Mouse (Mus musculus) adrenal gland (tissue): ENCODE results near the gene Gm12169.

Source experiments
- intact Hi-C: fragments of 180-260 bp; cut with DNase I; formaldehyde crosslinking; loops from one replicate; pipeline ENCODE4 v1.15.1; 2025
- long read RNA-seq, 2 experiments: library from polyadenylated mRNA; unstranded; transcript quantifications; one replicate each; pipeline ENCODE4 v2.0.0; 2020; ENCODE audit warnings: borderline replicate concordance in 1 of 2; ENCODE audit not compliant: insufficient replicate concordance in 1 of 2

Gm12169 gene
- long read RNA-seq, experiment 1: 0 reads
- long read RNA-seq, experiment 2: 0 reads

DNA sequence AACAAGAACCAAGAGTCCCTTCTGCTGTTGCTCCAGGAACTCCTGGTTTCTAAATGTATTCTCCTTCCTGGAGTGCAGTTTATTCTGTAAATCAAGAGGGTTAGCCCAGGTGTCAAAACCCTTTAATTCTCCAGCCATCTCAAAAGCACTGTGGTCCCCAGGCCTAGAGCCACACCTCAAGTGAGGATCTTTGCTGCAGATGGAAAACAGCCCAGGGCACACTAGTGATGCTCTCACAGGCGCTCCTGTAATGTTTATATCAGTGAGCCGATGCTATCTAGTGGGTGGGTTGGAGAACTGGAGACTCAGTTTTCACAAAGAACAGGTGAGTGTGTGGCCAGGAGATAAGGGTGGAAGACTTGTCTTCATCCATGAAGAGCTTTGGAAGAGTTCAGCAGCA lies at the start of gene Gm12169:
Gene Gm12169 (plus strand): TSS at position 301 of the 400 bp plus-strand sequence.
- intact Hi-C loops: loop anchor here (5.0 kb wide), 1 partner anchor 108 kb away; no protein-coding TSS in a partner anchor

DNA sequence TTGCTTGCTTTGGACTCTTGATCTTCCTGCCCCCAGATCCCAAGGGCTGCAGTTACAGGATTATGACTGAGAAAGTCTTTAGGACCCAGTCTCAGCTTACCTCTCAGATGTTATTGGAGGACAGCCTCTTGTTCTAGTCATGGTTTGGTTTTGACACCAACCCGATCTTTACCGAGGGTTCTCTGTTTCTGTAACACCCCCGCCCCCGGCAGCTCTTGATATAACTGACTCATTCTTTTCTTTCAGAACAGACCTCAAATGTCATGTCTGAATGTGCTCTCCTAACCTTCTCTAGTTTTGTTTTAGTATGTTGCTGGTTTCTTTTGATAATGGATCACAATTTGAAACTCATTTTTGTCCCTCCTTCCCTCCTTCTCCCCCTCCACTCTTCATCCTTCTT lies 49.8 kb upstream of the Gm12169 start:
- intact Hi-C loops: no loop called here

DNA sequence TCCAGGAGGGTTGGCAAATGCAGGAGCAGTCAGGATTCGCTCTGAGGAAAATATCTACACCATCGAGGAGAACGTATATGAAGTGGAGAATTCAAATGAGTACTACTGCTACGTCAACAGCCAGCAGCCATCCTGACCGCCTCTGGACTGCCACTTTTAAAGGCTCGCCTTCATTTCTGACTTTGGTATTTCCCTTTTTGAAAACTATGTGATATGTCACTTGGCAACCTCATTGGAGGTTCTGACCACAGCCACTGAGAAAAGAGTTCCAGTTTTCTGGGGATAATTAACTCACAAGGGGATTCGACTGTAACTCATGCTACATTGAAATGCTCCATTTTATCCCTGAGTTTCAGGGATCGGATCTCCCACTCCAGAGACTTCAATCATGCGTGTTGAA lies 44.7 kb upstream of the Gm12169 start:
- intact Hi-C loops: no loop called here

DNA sequence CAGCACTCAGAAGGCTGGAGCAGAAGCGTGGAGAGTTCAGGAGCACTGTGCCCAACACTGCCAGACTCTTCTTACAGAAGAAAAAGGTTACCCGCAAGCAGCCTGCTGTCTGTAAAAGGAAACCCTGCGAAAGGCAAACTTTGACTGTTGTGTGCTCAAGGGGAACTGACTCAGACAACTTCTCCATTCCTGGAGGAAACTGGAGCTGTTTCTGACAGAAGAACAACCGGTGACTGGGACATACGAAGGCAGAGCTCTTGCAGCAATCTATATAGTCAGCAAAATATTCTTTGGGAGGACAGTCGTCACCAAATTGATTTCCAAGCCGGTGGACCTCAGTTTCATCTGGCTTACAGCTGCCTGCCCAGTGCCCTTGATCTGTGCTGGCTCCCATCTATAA lies 43.5 kb upstream of the Gm12169 start:
- intact Hi-C loops: no loop called here

DNA sequence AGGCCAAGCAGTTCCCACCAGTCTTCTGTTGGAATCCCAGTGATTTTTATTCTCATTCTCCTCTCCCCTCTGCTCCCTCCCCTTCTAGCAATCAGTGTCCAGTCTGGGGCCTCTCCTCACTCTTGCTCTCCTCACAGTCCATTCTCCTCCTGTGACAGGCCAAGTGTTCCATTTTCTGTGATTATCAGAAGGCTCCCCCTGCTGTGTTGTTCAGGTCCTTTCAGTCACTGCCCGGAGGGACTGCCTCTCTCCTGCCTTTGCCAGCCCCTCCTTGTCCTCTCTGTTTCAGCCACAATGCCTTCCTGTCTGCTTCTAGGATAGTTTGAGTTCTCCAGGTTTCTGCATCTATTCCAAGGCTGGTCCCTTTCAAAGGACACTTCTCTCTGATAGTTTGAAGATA lies 35.8 kb upstream of the Gm12169 start:
- intact Hi-C loops: no loop called here

DNA sequence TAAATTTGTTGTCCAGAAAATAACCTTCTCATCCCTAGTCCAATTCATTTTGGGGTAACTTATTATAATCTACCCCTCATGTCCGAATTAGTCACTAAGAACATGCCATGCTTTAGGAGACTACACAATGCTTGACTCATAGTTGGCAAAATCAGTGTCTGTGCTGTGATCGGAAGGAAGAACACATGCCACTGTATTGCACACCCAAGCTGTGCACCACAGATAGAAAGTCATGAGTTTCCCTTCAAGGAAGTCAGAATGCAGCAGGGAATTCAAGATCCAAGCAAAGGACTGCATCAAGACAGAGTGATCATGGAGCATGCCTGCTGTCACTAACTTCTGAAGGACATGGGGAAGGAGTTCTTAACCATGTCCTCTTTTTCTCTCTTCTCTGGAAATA lies 35.4 kb upstream of the Gm12169 start:
- intact Hi-C loops: no loop called here

DNA sequence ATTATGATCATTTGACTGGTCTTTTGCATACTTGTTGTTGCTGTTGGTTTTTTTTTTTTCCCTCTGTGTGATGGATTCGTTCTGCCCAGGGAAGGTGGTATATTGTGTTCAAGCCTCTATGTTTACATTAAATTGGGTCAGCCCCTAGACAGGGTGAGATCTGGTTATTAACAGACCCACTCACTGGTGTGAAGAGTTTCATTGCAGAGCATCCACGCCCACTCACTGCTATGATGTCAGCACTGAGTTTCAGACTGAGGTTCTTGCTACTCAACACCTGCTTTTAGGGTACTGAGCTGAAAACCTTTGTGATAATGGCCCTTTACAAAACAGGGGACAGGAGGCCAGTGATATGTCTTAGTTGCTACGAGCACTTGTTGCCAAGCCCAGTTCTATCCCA lies 16.9 kb upstream of the Gm12169 start:
- intact Hi-C loops: no loop called here

DNA sequence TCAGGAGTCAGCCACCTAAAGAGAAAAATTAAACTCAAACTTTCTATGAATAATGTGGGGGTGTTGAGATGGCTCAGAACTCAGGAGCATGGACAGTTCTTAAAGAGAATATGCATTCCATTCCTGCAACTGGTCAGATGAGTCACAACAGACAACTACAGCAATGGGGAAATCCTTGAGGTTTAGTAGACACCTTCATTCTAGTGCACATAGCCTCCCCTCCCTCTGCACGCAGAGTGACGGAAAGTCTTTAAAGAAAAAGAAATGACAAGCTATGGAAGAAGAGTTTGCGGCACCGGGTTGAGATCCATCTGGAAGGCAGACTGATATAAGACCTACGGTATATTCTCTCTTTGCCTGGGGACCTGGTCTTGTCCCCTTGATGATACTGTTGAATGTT lies 14.1 kb upstream of the Gm12169 start:
- intact Hi-C loops: no loop called here

DNA sequence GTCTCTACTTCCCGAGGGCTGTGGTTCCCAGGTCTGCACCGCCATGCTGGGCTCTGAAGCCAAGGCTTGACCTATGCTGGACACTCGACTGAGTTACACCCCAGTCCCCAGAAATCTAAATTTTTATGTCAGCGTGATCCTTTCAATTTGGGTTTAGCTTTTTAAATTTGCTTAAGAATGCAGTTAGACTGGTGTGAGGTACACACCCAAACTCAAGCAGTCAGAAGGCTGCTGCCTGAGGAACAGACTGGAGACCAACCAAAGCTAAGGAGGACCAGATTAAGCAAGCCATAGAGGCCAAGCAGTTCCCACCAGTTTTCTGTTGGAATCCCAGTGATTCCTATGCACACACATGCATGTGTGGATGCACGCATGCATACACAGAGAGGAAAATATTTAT lies 2.7 kb upstream of the Gm12169 start:
- intact Hi-C loops: loop anchor here (5.0 kb wide), 1 partner anchor 111 kb away; no protein-coding TSS in a partner anchor

DNA sequence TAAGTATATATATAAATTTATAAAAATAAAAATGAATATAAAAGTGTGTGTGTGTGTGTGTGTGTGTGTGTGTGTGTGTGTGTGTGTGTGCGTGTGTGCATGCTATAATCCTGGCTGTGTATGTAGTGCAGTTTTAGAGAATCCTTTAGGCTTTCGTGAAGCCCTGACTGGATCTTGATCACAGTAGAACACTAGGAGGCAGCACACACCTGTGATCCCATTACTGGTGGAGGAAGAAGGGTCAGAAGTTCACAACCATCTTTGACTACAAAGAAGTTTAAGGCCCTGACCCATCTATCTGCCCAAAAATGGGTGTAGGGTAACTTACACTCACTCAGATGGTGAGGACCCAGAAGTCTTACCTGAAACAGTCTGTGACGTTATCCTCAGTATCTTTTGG lies 1.3 kb upstream of the Gm12169 start:
- intact Hi-C loops: loop anchor here (5.0 kb wide), 1 partner anchor 110 kb away; no protein-coding TSS in a partner anchor

DNA sequence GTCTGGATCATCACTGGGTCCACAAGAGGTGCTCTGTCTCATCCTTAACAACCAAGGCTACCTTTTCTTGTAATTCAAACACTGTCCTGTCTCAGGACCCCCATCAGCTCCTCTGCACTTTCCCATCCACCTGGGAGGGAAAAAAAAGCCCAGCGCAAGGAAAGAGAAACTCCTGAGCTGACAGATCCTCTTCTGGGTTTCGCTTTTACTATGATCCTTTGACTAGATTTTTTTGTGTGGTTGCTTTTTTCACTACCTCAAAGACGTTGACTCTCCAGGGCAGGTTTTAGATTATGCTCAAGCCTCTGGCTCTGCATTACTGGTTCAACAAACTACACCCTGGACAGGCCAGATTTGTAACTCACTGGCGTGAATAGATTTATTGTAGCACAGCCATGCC lies 6.1 kb downstream of the Gm12169 start:
- intact Hi-C loops: no loop called here

DNA sequence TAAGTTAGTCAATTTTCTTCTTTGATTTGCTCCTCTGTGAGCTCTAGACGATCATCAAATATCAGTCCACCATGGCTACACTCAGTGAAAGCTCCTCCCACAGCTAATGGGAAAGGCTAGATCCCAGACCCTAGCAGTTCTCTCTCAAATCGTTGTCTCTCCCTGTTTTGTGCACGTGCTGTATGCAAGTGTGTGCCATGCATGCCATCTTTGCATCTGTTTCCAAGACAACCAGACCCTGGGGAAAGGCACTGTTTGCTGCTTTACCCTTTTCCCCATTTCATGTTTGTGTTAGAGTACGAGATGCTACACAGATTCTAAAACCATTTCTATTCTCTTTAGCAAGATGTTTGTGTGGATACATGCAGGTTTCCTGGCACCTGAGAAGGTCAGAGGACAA lies 13.0 kb downstream of the Gm12169 start:
- intact Hi-C loops: no loop called here

DNA sequence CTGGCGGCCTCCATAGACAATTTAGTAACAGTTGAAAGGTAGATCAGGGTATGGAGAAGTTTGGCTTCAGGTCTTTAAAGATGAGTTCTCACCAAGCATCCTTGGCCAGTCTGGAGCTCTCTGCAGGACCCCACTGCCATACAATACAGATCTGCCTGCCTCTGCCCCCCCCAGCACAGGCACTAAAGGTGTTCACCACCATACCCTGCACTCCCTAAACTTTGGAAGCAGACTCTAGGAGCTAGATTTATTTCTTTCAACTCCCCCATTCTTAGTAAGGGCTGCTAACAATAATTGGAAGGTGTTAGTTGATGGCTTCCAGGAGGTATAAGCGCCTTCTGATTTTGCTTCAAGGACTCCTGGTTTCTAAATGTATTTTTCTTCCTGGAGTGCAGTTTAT lies 19.5 kb downstream of the Gm12169 start:
- intact Hi-C loops: no loop called here

DNA sequence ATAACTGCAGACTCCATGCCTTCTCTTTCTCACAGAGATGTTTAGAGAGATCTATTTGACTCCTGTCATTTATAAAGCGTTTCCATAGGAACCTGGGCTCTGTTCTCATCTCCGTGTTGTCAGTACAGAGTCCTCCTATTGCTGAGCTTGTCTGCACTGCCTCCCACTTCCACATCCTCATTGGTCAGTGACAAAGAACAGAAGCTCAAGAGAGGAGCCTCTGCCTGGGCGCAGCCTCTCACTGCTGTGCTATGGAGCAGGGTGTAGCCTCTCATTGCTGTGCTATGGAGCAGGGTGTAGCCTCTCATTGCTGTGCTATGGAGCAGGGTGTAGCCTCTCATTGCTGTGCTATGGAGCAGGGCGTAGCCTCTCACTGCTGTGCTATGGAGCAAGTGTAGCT lies 25.7 kb downstream of the Gm12169 start:
- intact Hi-C loops: no loop called here

DNA sequence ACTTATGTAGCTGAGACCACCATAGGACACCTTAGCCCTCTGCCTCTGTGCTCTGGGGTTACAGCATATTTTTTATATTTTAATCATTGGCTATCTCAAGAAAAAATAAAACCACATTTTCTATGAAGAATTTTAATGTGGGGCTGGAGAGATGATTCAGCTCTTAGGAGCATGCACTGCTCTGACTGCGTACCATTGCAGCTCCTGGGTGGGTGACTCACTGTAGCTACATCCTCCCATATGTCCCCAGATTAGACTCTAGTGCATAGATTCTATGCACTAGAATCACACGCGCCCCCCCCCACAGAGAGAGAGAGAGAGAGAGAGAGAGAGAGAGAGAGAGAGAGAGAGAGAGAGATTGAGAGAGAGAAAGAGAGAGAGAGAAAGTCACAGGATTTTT lies 28.7 kb downstream of the Gm12169 start:
- intact Hi-C loops: no loop called here

DNA sequence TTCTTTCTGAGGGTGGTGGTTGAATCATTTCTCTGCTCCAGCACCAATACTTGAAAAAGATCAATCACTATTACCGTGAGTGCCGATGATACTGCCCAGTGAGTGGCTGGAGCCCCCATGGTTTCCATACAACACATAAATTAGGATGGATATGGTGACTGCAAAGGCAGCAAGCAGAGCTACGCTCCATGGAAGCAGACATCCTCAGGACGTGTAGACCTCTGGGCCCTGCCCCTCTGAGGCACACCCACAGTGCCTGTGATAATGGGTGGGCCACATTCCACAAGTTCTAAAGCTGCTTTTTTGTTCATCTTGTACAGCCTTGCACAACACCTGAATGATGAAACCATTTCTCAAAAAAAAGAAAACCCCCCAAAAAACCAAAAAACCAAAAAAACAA lies 37.1 kb downstream of the Gm12169 start:
- intact Hi-C loops: no loop called here

DNA sequence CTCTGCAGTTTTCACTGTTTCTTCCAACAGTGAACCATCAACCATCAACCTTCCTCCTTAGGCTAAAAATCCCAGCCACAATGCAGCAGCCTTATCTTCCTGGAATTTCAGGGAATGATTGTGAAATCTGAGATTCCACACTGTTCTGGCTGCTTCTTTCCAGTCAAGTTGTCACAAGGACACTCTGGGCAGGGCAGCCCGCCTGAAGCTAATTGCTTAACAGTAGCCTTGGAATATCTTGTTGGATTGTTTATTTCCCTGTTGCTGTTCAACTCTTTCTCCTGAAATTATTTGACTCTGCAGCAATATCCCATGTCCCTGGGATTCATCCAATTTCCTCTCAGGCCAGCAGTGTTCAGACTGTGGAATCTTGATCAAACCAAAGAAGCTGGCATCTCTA lies 40.7 kb downstream of the Gm12169 start:
- intact Hi-C loops: no loop called here

DNA sequence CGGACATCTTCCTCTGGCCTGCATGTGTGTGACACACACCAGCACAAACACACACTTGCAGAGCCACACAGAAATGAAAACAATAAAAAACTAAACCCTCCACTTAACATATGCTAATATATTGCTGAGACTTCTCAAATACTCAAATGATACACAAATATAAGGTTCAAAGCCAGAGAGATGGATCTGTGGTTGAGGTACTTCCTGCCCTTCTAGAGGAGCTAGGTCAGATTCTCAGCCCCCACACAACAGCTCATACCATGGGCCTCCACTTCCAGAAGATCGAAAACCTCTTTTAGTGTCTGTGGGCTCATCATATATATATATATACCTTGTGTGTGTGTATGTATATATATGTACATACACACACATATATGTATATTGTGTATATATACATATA lies 42.0 kb downstream of the Gm12169 start:
- intact Hi-C loops: no loop called here

DNA sequence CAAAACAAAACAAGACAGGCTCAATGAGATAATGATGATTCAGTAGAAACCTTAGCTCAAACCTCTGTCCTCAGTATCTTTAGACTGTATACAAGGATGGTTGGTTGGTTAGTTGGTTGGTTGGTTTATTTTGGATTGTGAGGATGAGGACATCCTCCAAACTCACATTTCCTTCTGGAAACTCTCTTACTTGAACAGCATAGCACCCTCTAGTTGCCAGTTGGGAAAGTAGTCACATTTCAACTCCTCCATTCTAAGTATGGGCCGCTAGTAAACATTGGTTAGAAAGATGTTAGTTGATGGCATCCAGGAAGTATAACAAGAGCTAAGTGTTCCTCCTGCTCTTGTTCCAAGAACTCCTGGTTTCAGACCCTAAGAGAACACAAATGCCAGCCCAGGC lies 45.1 kb downstream of the Gm12169 start:
- intact Hi-C loops: no loop called here

DNA sequence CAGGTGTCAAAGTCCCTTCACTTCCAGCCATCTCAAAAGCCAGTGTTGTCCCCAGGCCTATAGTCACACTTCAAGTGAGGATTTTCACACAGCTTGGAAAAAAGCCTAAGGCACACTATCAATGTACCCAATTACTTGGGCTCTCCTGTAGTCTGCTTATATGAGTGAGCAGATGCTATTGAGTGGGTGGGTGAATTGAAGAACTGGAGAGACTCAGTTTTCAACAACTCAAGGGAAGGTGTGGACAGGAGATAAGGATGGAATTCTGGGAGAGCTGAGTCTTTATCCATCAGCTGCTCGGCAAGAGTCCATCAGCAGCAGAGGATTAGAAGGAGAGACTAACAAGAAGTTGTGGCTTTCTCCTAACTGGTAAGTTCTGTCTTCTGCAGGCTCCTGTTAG lies 47.3 kb downstream of the Gm12169 start, which contains the start of gene BC053393:
Gene BC053393 (plus strand): TSS at position 210 of the 400 bp plus-strand sequence.
- intact Hi-C loops: no loop called here

DNA sequence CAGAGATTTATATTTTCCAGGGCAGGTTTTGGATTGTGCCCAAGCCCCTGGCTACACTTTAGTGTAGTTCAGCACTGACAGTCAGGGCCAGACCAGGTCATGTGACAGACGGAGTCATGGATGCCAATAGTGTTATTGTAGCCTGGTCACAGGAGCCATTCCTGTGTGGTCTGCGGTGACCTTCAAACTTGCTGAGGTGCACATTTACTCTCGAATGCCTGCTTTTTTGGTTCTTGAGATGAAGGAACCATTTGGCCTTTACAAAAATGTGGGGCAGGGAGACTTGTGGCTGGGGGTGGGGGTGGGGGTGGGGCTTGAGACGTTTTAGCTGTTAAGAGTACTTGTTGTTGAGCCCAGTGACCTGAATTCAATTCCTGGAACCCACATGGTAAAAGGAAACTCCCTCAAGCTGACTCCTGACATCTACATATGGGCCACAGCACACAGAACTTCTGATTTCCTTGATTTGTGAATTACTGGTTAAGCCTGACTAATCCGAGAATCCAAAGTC lies 54.8 kb downstream of the Gm12169 start:
- intact Hi-C loops: no loop called here

DNA sequence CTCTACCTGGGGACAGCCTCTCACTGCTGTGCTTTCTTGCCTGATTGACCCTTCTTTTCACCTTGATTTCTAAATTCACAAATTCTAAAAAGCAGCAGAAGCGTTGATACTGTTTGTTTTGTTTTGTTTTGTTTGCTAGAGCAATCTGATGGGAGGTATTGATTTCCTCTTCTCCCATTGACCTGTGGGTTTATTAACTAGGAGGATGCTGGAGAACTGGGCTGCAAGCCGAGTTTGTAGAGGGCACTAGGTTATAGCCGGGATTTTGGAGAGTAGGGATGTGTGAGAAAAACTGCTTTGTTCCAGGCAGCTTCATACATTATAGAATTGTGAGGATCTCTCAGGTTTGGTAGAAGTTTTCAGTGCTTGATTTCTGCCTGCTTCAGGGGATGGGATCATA lies 56.4 kb downstream of the Gm12169 start:
- intact Hi-C loops: no loop called here

DNA sequence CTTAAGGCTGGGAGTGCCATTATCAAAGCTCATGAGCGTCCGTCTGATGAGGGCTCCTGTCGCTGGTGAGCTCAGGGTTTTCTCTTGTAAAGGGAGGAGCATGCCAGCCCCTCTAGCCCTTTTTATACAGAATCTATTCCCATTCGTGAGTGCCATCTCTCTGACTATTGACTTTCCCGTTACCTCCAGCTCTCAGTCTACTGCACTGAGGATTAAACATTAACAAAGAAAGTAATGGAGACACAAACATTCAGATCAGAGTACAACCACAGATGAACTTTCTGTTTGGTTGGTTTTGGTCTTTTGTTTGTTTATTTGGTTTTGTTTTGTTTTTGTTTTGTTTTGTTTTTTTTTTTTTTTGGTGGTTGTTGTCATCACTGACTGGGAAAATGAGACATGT lies 58.7 kb downstream of the Gm12169 start:
- intact Hi-C loops: no loop called here
